Mouse (Mus musculus) MEL (cell line): Measurements from ENCODE around the gene Tyw5.

Experiments
- CTCF ChIP-seq, 3 experiments: IDR thresholded peaks in 2 of 3; conservative IDR thresholded peaks in 1 of 3; 2 replicates each; pipeline ENCODE4 v1.5.1; 2011 to 2012; ENCODE audit warnings: low read length in 3 of 3, low read depth in 2 of 3, mild to moderate bottlenecking in 2 of 3, improper control_type of control experiment in 1 of 3, inconsistent platforms in 1 of 3, mixed read lengths in 1 of 3, moderate library complexity in 1 of 3; ENCODE audit not compliant: control insufficient read depth in 1 of 3, insufficient read depth in 1 of 3, poor library complexity in 1 of 3, severe bottlenecking in 1 of 3
- E2F4 ChIP-seq: IDR thresholded peaks from 2 replicates; pipeline ENCODE4 v1.6.1; 2011; ENCODE audit warnings: low read depth, low read length, improper control_type of control experiment, borderline replicate concordance
- HCFC1 ChIP-seq: IDR thresholded peaks from 2 replicates; pipeline ENCODE4 v1.6.1; 2012; ENCODE audit warnings: low read depth, mild to moderate bottlenecking, inconsistent platforms, low read length, improper control_type of control experiment, moderate library complexity
- KAT2A ChIP-seq: conservative IDR thresholded peaks from 2 replicates; pipeline ENCODE4 v1.6.1; 2012; ENCODE audit warnings: low read depth, low read length, improper control_type of control experiment, inconsistent platforms
- MAX ChIP-seq: IDR thresholded peaks from 2 replicates; pipeline ENCODE4 v1.6.1; 2011; ENCODE audit warnings: low read length, improper control_type of control experiment
- MAZ ChIP-seq: IDR thresholded peaks from 2 replicates; pipeline ENCODE4 v1.6.1; 2012; ENCODE audit warnings: low read depth, mild to moderate bottlenecking, inconsistent platforms, low read length, improper control_type of control experiment
- NELFE ChIP-seq: IDR thresholded peaks from 2 replicates; pipeline ENCODE4 v1.6.1; 2011; ENCODE audit warnings: low read depth, low read length, improper control_type of control experiment
- POLR2A ChIP-seq, 2 experiments: IDR thresholded peaks; 2 replicates each; pipeline ENCODE4 v1.6.1; 2011 to 2012; ENCODE audit warnings: low read length in 2 of 2, mild to moderate bottlenecking in 2 of 2, control low read depth in 1 of 2, improper control_type of control experiment in 1 of 2, low read depth in 1 of 2, moderate library complexity in 1 of 2; ENCODE audit not compliant: control insufficient read depth in 1 of 2, insufficient read depth in 1 of 2, poor library complexity in 1 of 2
- POLR2AphosphoS2 ChIP-seq: IDR thresholded peaks from 2 replicates; pipeline ENCODE4 v1.6.1; 2011; ENCODE audit warnings: low read length, improper control_type of control experiment
- POLR2AphosphoS5 ChIP-seq: IDR thresholded peaks from 2 replicates; pipeline ENCODE4 v1.6.1; 2012; ENCODE audit warnings: low read depth, borderline replicate concordance, mild to moderate bottlenecking, inconsistent platforms, low read length, moderate library complexity, mixed read lengths
- UBTF ChIP-seq: IDR thresholded peaks from 2 replicates; pipeline ENCODE4 v1.6.1; 2012; ENCODE audit warnings: low read depth, mild to moderate bottlenecking, inconsistent platforms, low read length, improper control_type of control experiment, moderate library complexity, borderline replicate concordance; ENCODE audit not compliant: insufficient read depth

DNA sequence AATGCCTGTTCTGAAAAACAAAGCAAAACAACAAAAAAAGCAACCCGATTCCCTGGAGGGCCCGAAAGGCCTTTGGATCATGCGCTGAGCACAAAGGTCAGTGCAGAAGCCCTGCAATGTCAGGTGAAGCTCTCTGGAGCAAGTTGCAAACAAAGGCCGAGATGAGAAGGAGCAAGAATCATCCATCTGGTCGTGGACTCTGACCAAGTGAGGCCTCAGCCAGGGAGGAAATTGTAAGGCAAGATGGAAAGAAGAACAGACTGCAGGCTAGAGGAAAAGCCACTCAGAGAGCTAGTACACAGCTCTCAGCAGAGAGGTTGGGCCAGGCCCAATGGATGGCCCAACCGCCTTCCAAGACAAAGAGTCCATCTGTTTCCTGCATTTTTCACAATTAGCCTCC, 32.1 kb upstream of the Tyw5 start:
- TF ChIP-seq CTCF (IDR thresholded peaks at IDR 0.05 in 2 of 3, conservative IDR thresholded peaks at IDR 0.05 in 1 of 3; ENCODE audit: control insufficient read depth in 1 of 3, insufficient read depth in 1 of 3, low read depth in 2 of 3, low read length in 3 of 3, poor library complexity in 1 of 3, severe bottlenecking in 1 of 3) = no peak
- no peak for TF ChIP-seq E2F4
- no peak for TF ChIP-seq POLR2A (IDR thresholded peaks at IDR 0.05; ENCODE audit: control insufficient read depth in 1 of 2, insufficient read depth in 1 of 2, low read depth in 1 of 2, low read length in 2 of 2, poor library complexity in 1 of 2)
- TF ChIP-seq MAZ = no peak
- no peak for TF ChIP-seq HCFC1
- no peak for TF ChIP-seq POLR2AphosphoS5
- no peak for TF ChIP-seq MAX
- no peak for TF ChIP-seq KAT2A
- no peak for TF ChIP-seq NELFE
- no peak for TF ChIP-seq POLR2AphosphoS2
- no peak for TF ChIP-seq UBTF
